Comparison of ENCODE assay signal across 24 mouse cellular contexts in the genomic region with DNA sequence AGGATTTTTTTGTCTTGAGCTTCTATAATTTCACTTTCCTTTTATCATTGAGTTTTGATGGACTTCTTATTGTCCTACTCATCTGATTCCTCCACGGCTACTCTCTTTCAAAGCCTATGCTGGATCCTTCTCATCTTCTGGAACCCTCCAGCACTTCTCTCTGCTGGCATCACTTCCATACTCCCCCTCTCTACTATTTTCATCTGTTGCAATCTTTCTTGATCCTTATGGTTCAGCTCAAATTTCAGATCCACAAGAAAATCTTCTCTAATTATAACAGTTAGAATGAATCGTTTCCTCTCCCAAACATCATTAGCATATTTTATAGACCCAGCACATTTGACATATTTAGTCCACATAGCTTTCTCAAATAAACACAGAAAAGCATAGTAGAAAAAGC.
DNase-seq lines count a peak whose midpoint lies in the region; TF ChIP-seq lines count a peak whose summit lies in the region.
"Had no signal": no experiment of that assay in that cellular context is flagged by ENCODE, and none has a peak within 500 bp of the region (broad histone marks: within the 10 kb centered on the region; RNA-seq: fewer than 3 reads in every experiment).

No protein-coding gene starts in this region.

- DNase-seq in frontal cortex, postnatal 36 days (ENCODE audit: low spot score in 2 of 2): peak; percentile 35 to 43
- DNase-seq in frontal cortex, postnatal 14 days (ENCODE audit: low spot score in 2 of 2): no peak
- DNase-seq in right cerebral cortex, adult 18-20 months: peak; percentile 26
- no peak for DNase-seq in right cerebral cortex, postnatal 14 days
- peak; percentile 27 to 37 for DNase-seq in left cerebral cortex, adult 9 months (ENCODE audit: low spot score in 2 of 2)
- DNase-seq in lung, adult 2 months: no peak
- DNase-seq in spleen, adult 12 weeks (ENCODE audit: low spot score): no peak
- DNase-seq: adrenal gland, postnatal 14 days; cerebellum, adult 2 months; cerebellum, postnatal 14 days; gastrocnemius, postnatal 14 days; heart, adult 11 months; heart, postnatal 36 days; kidney, adult 2 months; kidney, postnatal 36 days; liver, postnatal 0 days had no signal

- no peaks in the 10 kb centered on the region for H3K4me1 ChIP-seq in lung, adult 2 months (ENCODE audit: control insufficient read depth, insufficient read depth, low read length)
- H3K4me1 ChIP-seq: heart, embryonic 10.5 days; heart, embryonic 15.5 days; hindbrain, embryonic 12.5 days; intestine, embryonic 15.5 days; liver, embryonic 12.5 days; midbrain, embryonic 13.5 days; neural tube, embryonic 13.5 days had no signal

- H3K4me3 ChIP-seq in lung, adult 2 months (replicated peaks; ENCODE audit: extremely low read depth, low read depth, low read length): no peak overlapping the region
- H3K4me3 ChIP-seq: erythroblast, embryonic 14.5 days; heart, embryonic 10.5 days; heart, embryonic 15.5 days; hindbrain, embryonic 12.5 days; intestine, embryonic 15.5 days; liver, embryonic 12.5 days; midbrain, embryonic 13.5 days; neural tube, embryonic 13.5 days had no signal

- WGBS in lung, adult 2 months: 80% methylated on average over 2 of the region's 2 CpGs

- TF ChIP-seq POLR2A in lung, adult 2 months (IDR thresholded peaks at IDR 0.05; ENCODE audit: borderline replicate concordance, extremely low read depth, low read depth, low read length): no peak

- no peak for TF ChIP-seq CTCF in lung, adult 2 months (IDR thresholded peaks at IDR 0.05; ENCODE audit: insufficient read depth, low read length)

Comparison
In these comparisons a context has a peak if more than half of its experiments do, and no peak if none do; other contexts are left out.
1. DNase-seq: peak in frontal cortex, postnatal 36 days (2 of 2), right cerebral cortex, adult 18-20 months (single experiment) and left cerebral cortex, adult 9 months (2 of 2); none in frontal cortex, postnatal 14 days (0 of 2), right cerebral cortex, postnatal 14 days (single experiment), lung, adult 2 months (single experiment) and spleen, adult 12 weeks (single experiment).